Mouse (Mus musculus) lung, adult 2 months (tissue): ENCODE results near the gene Fam234a.

Source experiments
- CTCF ChIP-seq: fragments of 200-500 bp; IDR thresholded peaks from 2 replicates; pipeline ENCODE4 v1.5.1; 2011; ENCODE audit warnings: mild to moderate bottlenecking, low read length, control low read depth; ENCODE audit not compliant: insufficient read depth
- POLR2A ChIP-seq: fragments of 200-500 bp; IDR thresholded peaks from 2 replicates; pipeline ENCODE4 v1.6.1; 2011; ENCODE audit warnings: low read depth, mild to moderate bottlenecking, control low read depth, low read length, borderline replicate concordance; ENCODE audit errors: extremely low read depth

- TF ChIP-seq CTCF: no peak
- no peak for TF ChIP-seq POLR2A
These were observed 12.9 kb downstream of the Fam234a start for GRCm38 (mm10) chr17:26231156-26231555.
